Mouse (Mus musculus) lung, adult 2 months (tissue): ENCODE results near the gene Hunk. TPM values are rescaled to one million over a fixed set of nuclear protein-coding genes. Genes with fewer than 3 reads are reported as not detected.

Experiments used
- DNase-seq: peaks from one replicate; pipeline ENCODE4 v3.0.0; 2022
- H3K4me1 ChIP-seq: fragments of 200-500 bp; 2 replicates; pipeline ENCODE4 v1.6.1; 2011; ENCODE audit warnings: low read length; ENCODE audit not compliant: control insufficient read depth, insufficient read depth
- H3K4me3 ChIP-seq: fragments of 200-500 bp; replicated peaks from 2 replicates; pipeline ENCODE3; 2011; ENCODE audit warnings: low read depth, mild to moderate bottlenecking, control low read depth, low read length; ENCODE audit errors: extremely low read depth
- CTCF ChIP-seq: fragments of 200-500 bp; IDR thresholded peaks from 2 replicates; pipeline ENCODE4 v1.5.1; 2011; ENCODE audit warnings: mild to moderate bottlenecking, low read length, control low read depth; ENCODE audit not compliant: insufficient read depth
- POLR2A ChIP-seq: fragments of 200-500 bp; IDR thresholded peaks from 2 replicates; pipeline ENCODE4 v1.6.1; 2011; ENCODE audit warnings: low read depth, mild to moderate bottlenecking, control low read depth, low read length, borderline replicate concordance; ENCODE audit errors: extremely low read depth
- WGBS: fragments of 180-500 bp; shearing (Covaris S2); methylation state at CpG from one replicate; pipeline ENCODE4 v1.1.7; 2018; 5-methylcytosine and 5-hydroxymethylcytosine counted together
- polyA plus RNA-seq: library from polyadenylated mRNA; depleted of rRNA; stranded (reverse); fragments of >200 nt; gene quantifications from 2 replicates; pipeline ENCODE4 v1.2.3, GENCODE M21; 2012

Gene Hunk
- polyA plus RNA-seq, 1 experiment, result 5.3 TPM

- Histone ChIP-seq H3K4me1 (no peaks in the 10 kb centered on the region), H3K4me3 (no peak overlapping the region)
- no peak for DNase-seq
- 84% methylated on average over 3 of the region's 3 CpGs for WGBS
- TF ChIP-seq POLR2A (no peak), CTCF (no peak)
Measured at GRCm38 (mm10) chr16:90405195-90405594, 19.4 kb downstream of the Hunk start.

DNA sequence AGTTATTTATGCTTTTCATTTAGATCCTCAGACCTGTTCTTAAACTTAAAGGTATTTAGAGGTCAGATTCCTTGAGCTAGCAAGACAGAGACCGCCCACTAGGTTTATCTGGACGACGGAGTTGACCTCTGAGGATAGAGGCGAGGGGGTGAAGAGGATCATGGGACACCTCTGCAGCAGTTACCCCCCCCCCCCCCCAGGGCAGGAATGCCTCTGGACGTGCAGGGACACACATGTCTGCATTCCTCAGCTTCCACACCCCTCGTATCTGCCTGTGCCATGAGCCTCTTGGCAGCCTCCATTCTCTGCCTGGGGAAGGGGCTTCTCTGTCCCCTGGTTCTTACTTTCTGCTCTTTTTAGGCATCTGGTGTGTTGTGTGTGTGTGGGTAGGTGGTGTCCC, 19.8 kb downstream of the Hunk start:
- DNase-seq, result no peak
- no peaks in the 10 kb centered on the region for H3K4me1 ChIP-seq
- no peak for TF ChIP-seq POLR2A
- TF ChIP-seq CTCF, result no peak
- WGBS, result 47% methylated on average over 6 of the region's 6 CpGs
- no peak overlapping the region for H3K4me3 ChIP-seq

GRCm38 (mm10) chr16:90407541-90408289, 21.9 kb downstream of the Hunk start:
- 56% methylated on average over 12 of the region's 12 CpGs for WGBS
- no peak for TF ChIP-seq POLR2A
- TF ChIP-seq CTCF, result no peak
- no peaks in the 10 kb centered on the region for H3K4me1 ChIP-seq
- no peak overlapping the region for H3K4me3 ChIP-seq
- no peak for DNase-seq

GRCm38 (mm10) chr16:90412096-90413082, 26.6 kb downstream of the Hunk start:
- 72% methylated on average over 8 of the region's 8 CpGs for WGBS
- no peak for TF ChIP-seq CTCF
- TF ChIP-seq POLR2A, result no peak

GRCm38 (mm10) chr16:90416621-90417020, 30.8 kb downstream of the Hunk start:
- H3K4me1 ChIP-seq, result no peaks in the 10 kb centered on the region
- H3K4me3 ChIP-seq, result no peak overlapping the region
- DNase-seq, result no peak
- TF ChIP-seq POLR2A, result no peak
- TF ChIP-seq CTCF, result no peak

More at GRCm38 (mm10) chr16:90412096-90413082, 26.6 kb downstream of the Hunk start:
- Histone ChIP-seq H3K4me3 (no peak overlapping the region), H3K4me1 (no peaks in the 10 kb centered on the region)
- DNase-seq, result no peak

DNA sequence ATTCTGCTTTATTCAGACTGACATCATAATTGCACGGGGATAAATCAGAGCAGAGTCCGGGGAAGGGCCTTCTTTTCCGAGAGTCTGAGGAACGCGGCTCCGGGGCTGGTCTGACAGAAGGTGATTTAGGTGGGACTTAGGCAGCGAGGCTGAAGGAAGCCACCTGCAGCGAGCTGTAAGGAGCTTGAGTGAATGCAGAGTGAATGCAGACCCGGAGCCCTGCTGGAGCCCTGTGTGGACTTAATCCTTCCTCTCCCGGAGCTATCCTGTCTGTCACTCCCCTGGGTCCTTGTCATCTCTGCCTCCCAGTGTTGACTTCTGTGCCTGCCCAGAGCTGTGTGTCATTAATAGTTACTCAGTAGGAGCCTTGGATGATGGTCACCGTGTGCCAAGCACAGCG, 32.8 kb downstream of the Hunk start:
- no peak for DNase-seq
- TF ChIP-seq CTCF (no peak), POLR2A (no peak)
- Histone ChIP-seq H3K4me3 (no peak overlapping the region), H3K4me1 (peaks cover 4% of the 10 kb centered on the region; the same call in 1 of the 2 replicates)
- 36% methylated on average over 12 of the region's 12 CpGs for WGBS

GRCm38 (mm10) chr16:90421145-90421544, 35.3 kb downstream of the Hunk start:
- DNase-seq, result no peak
- TF ChIP-seq POLR2A, result no peak
- no peak for TF ChIP-seq CTCF
- 54% methylated on average over 7 of the region's 7 CpGs for WGBS
- no peak overlapping the region for H3K4me3 ChIP-seq
- peaks cover 4% of the 10 kb centered on the region; the same call in 1 of the 2 replicates for H3K4me1 ChIP-seq

DNA sequence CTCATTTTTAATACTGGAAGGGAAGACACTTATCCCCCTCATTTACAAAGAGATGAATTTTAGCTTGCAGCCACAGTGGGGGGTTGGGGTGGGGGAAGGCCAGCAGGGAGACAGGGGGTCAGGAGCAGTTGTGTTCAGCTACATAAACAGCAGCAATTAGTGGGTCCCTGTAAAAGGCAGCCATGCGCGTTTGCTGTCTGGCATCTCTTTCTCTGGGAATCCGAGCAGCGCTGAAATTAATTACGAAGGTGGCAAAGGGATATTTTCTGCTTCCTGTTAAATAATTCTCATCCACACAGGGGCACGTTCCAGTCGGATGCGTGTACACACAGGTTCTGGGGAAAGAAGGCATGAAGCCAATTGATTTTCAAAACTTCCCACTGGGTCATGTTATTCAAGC, 35.7 kb downstream of the Hunk start:
- WGBS, result 51% methylated on average over 8 of the region's 8 CpGs
- TF ChIP-seq POLR2A, result no peak
- no peak for TF ChIP-seq CTCF
- no peak for DNase-seq

GRCm38 (mm10) chr16:90422108-90422529, 36.3 kb downstream of the Hunk start:
- DNase-seq, result peak; percentile 23
- Histone ChIP-seq H3K4me3 (no peak overlapping the region), H3K4me1 (peaks cover 4% of the 10 kb centered on the region; the same call in 1 of the 2 replicates)
- 26% methylated on average over 11 of the region's 11 CpGs for WGBS
- TF ChIP-seq POLR2A (no peak), CTCF (no peak)

More for the DNA sequence above, 35.7 kb downstream of the Hunk start:
- Histone ChIP-seq H3K4me3 (no peak overlapping the region), H3K4me1 (peaks cover 4% of the 10 kb centered on the region; the same call in 1 of the 2 replicates)

DNA sequence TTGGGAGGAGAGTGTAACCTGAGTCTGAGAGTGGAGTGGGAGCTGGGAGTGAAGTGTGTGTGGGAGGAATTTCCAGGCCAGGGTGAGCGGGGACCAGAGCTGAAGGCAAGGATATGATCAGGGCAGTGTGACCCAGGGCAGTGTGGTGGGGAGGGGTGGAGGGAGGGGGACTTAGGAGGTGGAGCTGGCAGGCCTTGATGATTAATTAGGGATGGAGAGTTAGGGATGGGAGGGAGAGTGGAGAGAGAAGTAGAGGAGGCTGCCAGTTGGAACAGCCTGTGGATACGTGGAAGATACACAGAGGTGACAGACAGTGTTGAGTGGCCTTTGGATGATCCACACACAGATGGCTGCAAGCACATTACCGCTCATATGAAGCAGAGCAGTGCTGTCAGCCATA, 38.1 kb downstream of the Hunk start:
- TF ChIP-seq CTCF (no peak), POLR2A (no peak)
- 53% methylated on average over 3 of the region's 3 CpGs for WGBS
- H3K4me1 ChIP-seq, result peaks cover 4% of the 10 kb centered on the region; the same call in 1 of the 2 replicates
- DNase-seq, result no peak
- H3K4me3 ChIP-seq, result no peak overlapping the region
